Mouse (Mus musculus) activated CD4-positive, CD25-positive, alpha-beta regulatory T cell, adult 9 weeks (primary cell): ENCODE data around the gene Aifm1. TPM values are rescaled to one million over a fixed set of nuclear protein-coding genes. Genes with fewer than 3 reads are reported as not detected.

Experiments
- polyA plus RNA-seq: library from polyadenylated mRNA; unstranded; fragments of 100-300 nt; shearing (Covaris generic); gene quantifications from one replicate; pipeline ENCODE4 v1.2.1, GENCODE M21; 2017

Gene Aifm1
- polyA plus RNA-seq = 51.4 TPM

DNA sequence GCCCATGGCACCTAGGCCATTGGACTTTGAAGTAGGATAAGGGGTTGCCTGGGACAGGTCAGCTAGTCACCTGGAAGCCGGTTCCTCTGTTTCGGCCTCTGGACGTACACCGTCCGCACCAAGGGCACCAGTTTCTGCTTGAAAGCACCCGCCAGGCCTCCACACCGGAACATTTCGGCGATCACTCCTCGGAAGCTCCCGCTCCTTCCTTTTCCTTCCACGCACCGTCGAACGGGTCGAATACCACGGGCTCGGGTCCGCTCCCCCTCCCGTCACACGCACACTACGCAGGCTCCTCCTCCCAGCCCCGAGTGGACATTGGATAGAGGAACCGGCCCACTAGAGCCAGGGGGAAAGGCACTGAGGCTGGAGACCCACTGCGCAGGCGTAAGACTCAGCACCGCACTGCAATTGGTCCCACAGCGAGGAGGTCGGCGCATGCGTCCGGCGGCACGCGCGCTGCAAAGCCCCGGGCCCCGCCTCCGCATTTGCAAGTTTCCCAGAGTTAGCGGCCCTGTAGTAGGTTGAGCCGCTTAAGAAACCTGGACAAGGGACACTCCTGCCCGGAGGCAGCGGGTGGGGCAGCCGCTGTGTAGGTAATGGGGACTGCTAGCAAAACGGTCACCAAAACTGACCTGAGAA is at the start of gene Aifm1:
Gene Aifm1, minus strand, starts transcription at position 398 of the 642 bp plus-strand sequence.

GRCm38 (mm10) chrX:48518808-48519548 is 5.6 kb upstream of the Aifm1 start, which contains the start of gene Rab33a:
TSS of gene Rab33a (plus strand) at chrX:48519285.

DNA sequence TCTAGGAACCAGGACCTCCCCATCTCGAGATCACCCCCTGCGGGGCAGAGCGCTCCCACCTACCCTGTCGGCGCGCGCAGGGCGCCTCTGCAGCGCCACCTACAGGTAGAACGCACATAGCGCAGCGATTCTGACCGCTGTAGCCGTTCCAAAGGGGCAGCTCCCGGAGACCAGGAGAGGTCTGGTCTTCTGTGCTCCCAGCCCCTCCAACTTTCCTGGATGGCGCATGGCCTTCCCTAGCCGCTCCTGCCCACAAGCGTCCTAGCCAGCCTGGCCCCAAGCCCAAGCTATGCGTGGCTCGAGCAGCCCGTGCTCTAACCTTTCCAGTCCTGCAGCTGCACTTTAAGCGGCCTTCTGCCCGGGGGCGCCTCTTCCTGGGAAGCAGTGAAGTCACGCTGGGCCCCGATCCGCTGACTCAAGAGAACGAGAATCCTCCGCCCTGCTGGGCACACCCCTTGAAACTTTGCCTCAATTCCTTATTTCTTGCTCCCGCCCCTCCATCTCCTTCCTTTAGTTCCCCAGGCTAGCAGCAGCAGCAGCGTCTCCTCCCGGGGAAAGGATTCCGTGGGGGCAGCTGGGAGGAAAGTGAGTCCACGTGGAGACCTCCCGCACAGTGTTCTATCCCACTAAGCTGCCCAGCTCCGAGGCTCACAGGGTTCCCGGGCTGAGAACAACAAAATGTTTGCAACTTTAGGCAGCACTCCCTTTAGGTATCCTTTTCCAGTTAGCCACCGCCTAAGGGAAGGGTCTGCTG is 50.4 kb downstream of the Aifm1 start, which contains the start of gene Elf4:
Gene Elf4, minus strand, starts transcription at position 379 of the 754 bp plus-strand sequence.

Other genes with a start within 250 kb of the Aifm1 start
- 2.8 TPM for gene Bcorl1, start 172.2 kb downstream of the Aifm1 start, polyA plus RNA-seq
- 29.2 TPM for gene Elf4, start 50.4 kb downstream of the Aifm1 start, polyA plus RNA-seq
- gene Rab33a, start 5.7 kb upstream of the Aifm1 start, polyA plus RNA-seq = 0.24 TPM
- gene Zfp280c, start 80.9 kb upstream of the Aifm1 start, polyA plus RNA-seq = 14.8 TPM
- gene Slc25a14, start 109.8 kb upstream of the Aifm1 start, polyA plus RNA-seq = 13.4 TPM
- gene Gpr119, start 160.9 kb upstream of the Aifm1 start, polyA plus RNA-seq = not detected
- 17.1 TPM for gene Rbmx2, start 181.4 kb upstream of the Aifm1 start, polyA plus RNA-seq